Mouse (Mus musculus) mouse trophoblast stem cell (cell line): Measurements from ENCODE around the gene Stip1.
"Not testable (repeated sequence)": the region's sequence is repeated elsewhere in the genome, so short reads cannot be mapped to it uniquely, and the experiment has no call there.

ENCODE experiments used
- in situ Hi-C, 2 experiments: fragments of 300-500 bp; cut with MseI, MboI; formaldehyde crosslinking; loops; 2 replicates in 1 of 2; 3 replicates in 1 of 2; pipeline ENCODE4 v1.15.1; 2025

The Stip1 gene

DNA sequence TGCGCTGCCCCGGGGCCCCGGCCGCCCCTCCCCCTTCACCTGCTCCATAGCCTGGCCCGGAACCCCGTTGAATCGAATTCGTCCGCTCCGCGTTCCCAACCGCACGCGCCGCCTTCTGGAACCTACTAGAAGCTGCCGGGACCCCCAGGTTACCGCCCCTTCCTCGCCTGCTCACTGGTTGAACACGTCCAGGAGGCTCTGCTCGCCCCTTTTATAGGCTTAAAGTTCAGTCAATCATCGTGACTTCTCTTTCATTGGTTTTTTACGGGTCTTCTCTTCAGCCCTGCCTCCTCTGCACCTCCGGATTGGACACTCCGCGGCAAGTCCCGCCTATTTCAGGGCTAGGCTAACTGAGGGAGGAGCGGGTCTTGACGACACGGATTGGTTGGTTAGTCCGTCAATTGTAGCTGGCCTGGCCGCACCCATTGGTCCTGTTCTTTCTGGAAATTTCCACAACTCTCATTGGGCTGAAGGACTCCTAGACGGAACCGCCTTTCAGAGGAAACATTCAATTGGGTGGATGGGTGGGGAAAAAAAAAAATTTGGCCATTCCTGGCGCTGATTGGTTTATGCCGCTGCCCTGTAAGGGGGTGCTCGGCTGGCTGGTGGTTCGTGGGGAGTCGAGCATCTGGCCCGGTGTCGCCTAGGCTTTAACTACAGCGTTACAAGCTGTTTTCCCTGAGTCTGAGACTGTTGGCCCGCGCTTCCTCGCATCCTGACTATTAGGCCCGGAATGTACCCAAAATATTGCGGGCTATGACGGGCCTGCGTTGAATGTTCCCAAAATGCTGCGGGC lies at the start of gene Stip1:
Stip1 (minus strand) TSS at position 127 of the 796 bp plus-strand sequence.
- in situ Hi-C loops, result no loop called here

DNA sequence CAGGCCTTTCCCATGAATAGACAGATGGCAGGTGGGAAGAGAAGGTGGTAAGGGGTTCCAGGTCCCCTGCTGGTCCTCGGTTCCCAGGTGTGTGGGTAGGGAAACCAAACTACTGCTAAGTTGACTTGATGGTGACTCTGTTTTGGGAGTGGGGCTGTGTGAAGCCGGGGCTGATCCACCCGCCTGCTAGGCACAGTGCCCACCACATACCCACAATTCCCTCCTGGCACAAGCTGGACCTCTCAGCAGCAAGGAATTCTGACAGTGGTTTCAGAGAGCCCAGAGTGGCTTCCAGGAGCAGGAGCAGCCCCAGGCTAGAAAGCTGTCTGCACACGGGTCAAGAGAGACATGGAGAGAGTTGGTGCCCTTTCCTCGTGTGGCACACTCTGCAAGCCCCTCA lies 49.3 kb upstream of the Stip1 start:
- in situ Hi-C loops, result no loop called here

DNA sequence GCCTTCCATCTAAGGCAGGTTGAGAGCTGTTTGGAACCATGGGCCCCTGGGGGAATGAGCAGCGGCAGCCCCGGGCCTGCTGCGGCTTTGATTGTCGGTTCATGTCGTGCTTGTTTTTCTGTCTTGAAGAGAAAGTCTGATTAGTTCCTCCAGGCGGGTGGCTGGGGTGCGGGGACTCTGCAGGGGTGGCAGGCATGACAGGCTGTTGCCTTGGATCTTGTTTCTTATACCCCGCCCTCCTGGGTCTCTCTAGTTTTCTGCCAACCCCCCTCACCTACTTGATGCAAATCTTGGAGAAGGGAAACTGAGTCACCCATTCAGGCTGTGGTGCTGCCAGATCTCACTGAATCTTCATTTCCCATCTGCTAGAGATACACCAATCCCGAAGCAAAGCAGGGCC lies 48.8 kb upstream of the Stip1 start:
- in situ Hi-C loops, result no loop called here

DNA sequence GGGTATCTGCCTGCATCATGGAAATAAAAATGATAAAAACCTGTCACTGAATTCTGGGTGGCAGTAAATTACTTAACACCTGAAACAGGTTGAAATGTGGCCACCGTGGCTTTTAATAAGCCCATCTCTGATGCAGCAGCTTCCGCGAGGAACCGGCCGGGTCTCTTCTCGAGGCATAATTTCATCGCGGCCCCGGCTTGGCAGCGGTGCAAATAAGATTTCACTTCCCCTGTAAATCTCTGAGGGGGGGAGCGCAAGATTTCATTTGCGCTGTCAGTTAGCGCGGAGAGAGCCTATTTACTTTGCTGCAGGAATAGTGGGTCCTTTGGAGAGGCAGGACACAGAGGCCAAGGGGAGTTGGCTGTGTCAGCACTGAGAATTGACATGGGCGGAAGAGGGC lies 45.0 kb upstream of the Stip1 start:
- in situ Hi-C loops, result no loop called here

DNA sequence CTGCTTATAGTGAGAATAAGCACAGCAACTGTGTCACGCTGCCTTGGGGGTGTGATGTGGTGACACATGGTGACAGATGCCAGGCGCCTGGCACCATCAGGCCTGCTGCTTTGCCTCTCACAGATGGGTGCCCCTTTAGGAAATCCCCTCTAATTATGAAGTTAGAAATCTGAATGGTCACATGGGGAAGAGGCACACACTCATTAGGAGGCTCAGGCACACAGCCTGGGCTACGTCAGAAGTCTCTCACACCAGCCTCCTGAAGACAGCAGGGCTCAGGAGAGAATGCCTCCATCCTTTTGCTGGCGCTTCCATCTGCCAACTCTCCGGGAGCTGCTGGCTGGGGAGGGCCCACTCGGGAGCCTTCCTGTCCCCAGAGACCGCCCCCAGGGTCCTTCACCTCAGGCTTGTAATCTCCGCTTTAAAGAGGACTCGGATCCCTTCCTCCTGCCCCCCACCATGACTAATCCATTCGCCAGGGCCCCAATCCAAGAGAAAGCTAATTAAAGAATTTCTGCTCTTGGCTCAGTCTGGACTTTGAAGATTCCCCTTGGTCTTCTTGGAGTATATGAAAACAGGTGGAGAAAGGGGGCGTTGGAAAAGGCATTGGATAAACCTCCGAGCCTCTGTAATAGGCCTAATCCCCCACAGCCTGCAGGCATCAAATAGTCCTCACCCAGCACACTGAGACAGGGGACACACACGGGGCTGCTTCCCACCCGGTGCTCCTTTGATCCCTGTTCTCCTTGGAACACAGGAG lies 43.4 kb upstream of the Stip1 start:
- in situ Hi-C loops, result no loop called here

DNA sequence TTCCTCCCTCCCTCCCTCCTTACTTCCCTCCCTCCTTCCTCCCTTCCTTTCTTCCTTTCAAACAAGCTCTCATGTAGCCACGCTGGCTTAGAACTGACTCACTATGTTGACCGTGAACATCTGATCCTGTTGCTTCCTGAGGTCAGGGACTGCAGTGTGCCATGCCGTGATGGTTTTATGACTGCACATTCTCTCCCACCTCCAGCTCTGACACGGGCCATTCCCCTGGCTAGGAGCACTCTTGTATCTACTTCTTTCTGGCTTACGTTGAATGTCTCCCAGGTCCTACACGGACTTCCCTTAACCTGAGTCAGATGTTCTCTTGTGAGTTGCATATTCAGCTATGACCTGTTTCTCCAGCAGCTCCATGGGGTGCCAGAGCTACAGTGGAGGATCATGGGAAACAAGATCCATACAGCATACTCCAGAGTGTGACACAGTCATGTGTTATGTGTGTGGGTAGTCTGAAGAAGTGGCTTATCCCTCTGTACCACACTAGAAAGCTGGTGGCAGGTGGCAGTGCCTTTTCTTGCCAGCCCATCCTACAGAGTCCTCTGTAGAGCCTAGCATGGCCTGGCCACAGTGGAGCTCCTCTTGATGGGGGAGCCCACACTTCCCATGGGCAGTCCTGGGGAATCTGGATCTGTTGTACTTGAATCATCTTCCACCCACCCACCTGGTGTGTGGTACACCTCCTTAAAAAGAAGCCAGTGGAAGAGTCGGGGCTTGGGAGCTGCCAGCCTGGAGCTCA lies 41.9 kb upstream of the Stip1 start:
- in situ Hi-C loops, result no loop called here

DNA sequence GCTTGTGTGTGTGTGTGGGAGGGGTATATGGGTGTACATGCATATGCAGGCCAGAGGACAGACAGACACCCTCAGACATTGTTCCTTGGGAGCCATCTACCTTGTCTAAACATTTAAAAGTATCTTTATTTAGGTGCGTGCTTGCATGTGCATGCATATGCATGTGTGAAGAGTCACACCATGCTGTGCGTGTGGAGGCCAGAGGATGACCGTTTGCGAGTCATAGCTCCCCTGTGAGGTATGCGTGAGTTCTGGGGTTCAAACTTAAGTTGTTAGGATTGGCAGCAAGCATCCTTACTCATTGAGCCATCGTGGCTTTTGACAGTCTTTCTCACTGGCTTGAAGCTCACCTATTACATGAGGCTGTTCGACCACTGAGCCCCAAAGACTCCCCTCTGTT lies 38.5 kb upstream of the Stip1 start:
- in situ Hi-C loops, result no loop called here

DNA sequence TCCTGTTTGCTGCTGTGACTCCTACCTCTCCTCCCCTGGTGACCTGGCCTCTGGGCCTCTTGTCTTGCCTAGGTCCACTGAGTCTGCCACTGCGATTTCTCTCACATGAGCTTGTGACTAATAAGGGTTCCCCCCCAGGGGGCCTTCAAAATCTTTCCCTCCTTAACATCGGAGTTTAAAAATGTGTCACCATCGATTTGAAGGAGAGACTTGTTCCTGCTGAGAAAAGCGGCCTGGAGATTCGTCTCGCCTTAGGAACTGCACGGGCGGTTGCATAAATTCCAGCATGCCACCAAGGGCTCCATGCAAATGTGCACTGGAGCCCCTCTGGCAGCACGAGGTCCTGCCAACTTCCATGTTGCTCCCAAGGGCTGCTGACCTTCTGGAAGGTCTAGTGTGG lies 37.9 kb upstream of the Stip1 start:
- in situ Hi-C loops, result no loop called here

DNA sequence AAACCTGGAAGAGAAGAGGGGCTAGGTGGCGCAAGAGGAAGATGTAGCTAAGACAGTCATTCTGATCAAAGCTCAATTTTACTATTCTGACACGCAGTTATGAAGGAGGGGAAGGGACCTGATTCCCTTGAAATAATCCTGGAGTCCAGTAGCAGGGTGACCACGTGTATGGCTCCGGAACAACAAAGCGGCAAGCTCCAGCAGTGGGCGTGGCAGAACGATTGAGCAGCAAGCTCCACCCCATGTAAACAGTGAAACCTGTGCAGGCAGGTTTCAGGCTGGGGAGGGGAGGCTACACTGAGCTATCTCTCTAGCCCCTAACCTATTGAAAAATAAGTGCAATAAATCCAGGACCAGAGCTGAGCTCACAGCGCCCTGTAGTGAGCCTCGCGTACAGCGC lies 35.6 kb upstream of the Stip1 start:
- in situ Hi-C loops, result not testable (repeated sequence)

DNA sequence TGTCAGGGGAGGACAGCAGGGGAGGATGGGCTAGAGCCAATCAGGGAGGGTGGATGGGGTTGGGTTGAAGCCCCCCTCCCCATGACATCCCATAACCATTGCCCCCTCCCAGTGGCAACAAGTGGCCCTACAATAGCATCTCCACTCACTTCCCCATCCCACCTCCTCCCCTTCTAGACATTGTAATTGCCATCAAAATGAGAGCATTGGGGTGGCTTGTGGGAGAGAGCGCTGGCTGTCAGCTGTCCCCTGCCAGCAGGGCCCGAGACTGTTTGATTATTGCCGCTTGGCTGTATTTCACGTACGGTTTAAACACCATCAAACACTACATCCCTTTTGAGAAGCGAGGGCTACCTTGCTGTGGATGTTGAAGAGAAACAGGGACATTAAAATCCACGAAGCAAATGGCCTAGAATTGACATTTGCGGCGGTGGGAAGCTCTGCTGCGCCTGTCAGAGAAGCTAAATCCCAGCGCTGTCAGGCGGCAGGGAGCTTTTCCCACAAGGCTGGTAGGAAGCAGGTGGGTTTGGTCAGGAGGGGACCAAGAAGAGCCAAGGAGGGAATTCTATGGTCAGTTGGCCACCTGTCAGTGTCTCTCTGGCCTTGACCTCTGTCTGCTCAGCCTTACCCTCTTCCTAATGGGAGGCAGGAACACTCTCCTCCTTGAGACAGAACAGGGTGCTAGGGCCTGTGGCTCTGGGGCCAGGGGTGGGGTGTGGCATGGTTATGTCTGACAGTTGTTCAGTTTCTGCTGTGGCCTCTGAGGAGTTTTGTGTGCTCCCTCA lies 34.4 kb upstream of the Stip1 start:
- in situ Hi-C loops, result no loop called here

DNA sequence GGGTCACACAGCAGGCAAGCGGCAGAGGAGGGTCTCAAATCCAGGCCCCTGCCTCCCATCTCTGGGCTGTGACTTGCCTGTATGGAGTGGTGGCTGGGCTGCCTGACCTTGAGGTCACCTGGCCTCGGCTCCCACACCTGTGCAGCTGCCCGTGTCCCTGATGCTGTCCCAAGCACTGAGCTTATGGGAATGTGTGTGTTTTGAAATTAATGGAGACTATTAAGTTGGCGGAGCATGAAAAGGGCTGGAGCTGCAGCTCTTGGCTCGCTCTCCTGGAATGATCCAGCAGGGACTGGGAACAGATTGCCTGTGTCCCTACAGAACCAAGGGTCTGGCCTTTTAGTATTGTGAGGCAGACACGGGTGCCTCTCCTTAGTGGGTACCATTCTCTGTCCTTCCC lies 32.5 kb upstream of the Stip1 start:
- in situ Hi-C loops, result no loop called here

DNA sequence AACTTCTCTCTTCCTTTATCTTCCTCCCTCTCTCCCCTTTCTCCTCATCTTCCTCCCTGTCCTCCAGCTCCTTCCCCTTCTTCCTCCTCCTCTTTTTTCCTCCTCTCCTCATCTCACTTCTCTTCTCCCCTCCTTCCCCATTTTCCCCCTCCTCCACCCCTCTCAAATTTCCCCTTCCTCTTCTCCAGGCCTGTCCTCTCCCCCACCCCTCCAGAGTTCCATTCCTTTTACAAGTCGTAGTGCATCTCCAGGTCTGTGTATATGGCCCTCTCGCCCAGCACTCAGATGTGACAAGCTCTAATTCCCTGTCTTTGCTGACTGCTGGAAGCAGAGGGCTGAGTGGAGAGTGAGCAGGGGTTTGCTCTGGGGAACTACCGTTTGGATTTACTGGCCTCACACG lies 31.0 kb upstream of the Stip1 start:
- in situ Hi-C loops, result no loop called here

DNA sequence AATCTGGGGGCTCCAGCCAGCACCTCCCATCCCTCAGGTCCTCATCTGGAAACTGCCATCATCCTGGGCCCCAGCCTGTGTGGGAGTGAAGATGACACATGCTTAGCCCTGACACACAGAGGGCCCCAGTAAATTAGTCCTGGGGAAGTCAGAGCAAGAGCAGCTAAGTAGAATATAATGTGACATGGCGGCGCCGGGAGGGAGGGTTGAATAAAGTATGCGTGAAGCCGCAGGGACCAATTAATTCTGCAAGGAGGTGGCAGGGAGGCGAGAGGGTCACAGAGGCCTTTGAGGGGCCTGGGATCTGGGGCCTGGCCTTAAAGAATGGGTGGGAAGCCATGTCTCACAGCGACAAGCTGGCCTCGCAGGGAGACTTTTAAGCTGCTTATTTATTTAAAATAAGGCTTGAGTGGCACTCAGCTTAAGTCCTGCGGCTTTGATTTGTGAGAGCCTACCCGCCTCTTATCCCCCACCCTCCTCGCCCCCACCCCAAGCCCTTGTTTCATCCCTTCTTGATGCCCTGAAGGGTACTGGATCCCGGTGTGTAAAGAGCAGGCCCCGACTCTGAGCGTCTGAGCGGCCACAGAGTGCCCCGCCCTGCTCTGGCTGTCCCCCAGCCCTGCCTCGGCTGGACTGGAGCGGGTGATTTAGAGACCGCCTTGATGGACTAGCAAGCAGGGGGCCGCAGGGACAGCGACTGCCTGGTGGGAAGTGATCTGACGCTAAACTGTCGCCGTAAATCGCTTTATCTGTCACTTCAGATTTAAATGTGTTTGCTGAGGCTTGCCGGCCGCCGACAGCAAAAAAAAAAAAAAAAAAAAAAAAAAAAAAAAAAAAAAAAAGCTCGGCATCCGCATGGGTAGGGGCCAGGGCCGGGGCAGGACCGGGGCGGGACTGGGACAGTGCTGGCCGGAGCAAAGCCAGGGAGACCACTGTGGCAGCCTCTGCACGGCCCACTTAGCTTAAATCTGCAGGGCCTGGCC lies 30.3 kb upstream of the Stip1 start:
- in situ Hi-C loops, result loop anchor here (10.0 kb wide), 1 partner anchor 135 kb away; the partner anchor contains the start of gene Otub1 (in 2 of the 2)

DNA sequence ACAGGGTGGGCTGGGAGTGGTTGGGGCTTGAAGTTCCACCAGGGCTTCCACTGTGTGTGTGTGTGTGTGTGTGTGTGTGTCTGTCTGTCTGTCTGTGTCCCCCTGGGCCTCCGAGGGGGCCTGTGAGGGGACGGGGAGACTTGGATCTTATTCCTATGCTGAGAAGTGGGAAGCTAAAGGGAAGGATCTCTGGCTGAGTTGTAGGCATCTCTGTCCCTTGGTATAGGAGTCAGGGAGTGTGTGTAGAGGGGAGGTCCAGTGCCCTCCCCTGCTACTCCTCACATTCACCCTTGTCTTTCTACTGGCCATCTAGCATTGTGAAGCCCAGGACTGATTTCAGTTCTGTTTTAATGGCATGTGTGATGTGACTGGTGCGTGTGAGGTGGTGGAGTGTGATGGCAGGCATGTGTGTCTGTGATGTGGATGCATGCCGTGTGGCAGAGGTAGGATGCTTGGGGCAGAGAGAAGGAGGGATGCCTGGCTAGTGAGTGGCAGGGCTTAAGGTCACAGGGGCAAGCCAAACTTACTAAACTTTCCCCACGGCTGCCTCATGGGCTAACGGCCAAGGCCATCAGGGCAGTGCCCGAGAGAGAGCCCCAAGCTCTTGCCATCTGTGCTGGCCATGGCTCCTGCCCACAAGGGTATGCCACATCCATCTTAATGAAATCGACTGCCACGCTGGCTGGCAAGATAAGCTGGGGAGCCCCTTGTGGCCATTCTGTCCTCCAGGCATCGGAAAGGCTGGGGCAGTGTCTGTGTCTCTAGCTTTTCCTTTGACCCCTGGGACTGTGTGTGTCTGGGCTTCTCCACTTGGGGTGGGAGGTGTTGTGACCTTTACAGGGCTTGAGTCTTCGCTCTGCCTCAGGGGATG lies 29.1 kb upstream of the Stip1 start:
- in situ Hi-C loops, result loop anchor here (10.0 kb wide), 1 partner anchor 136 kb away; the partner anchor contains the start of gene Otub1 (in 2 of the 2)

DNA sequence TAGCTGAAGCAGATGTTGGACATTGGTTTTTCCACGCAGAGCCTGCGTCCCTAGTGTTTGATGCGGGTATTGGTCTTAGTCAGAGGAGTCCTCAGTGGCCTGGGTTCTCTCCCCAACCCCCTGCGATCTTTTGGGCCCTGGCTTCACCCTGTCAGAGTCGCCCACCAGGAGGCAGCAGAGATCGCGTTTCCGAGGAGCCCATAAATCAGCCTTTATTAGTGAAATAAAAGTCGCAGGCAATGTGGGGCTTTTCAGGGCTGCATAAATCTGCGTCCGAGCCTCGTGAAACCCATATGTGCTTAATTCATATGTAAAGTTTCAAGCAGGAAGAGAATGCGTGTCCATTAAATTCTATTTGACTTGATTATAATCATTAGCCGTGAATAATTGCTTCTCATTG lies 28.4 kb upstream of the Stip1 start:
- in situ Hi-C loops, result loop anchor here (10.0 kb wide), 1 partner anchor 137 kb away; the partner anchor contains the start of gene Otub1 (in 2 of the 2)

DNA sequence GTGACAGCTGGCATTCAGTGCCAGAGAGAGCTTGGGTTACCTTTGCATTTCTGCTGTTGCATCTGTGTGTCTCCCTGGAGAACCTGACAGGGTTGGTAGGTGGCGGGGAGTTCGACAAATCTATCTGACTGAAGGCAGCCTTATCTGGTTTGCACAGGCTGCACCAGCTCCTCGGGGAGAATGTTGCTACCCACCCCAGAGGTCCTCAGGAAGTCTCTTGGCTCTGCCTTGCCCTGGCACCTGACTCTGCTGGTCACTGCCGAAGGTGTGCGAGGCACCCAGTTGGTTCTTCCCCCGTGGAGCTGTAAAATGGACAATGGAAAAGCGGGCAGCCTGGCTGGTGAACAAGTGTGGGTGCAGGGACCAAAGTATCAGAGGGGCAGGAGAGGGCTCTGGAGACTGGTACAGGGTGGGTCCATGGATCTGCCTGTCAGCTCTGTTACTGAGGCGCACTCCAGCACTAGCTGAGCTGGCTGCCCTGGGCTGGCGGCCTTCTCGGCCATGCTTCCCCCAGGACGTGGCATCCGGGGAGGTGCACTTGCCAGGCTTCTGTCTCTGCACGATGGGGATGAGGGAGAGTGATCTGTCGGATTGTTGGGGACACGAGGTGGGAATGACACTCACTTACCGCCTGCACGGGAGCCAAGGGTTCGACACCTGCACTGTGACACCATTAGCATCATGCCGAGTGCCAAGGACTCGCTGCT lies 27.7 kb upstream of the Stip1 start:
- in situ Hi-C loops, result loop anchor here (10.0 kb wide), 1 partner anchor 137 kb away; the partner anchor contains the start of gene Otub1 (in 2 of the 2)

DNA sequence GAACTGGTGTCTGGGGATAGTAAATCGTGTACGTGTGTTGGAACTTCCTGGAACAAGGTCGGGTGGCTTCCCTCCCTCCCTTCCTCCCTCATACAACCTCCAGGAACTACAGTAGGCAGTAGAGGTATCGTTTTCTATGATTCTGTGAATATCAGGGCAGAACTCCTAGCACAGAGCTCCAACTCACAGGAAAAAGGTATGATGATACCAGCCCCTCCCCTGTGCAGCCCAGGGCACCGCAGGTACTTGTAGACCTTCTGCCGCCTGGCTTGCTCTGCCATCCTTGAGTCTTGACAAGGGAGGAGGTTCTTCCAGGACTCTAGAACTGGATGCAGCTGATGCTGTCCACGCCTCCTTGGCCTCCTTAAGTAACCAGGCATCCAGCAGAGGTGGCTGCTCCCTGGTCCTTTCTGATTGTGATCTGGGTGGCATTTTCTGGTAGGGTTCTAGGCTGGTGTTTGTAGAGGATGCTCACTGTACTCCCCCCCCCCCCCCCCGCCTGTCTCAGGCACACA lies 27.1 kb upstream of the Stip1 start:
- in situ Hi-C loops, result loop anchor here (10.0 kb wide), 1 partner anchor 138 kb away; the partner anchor contains the start of gene Otub1 (in 2 of the 2)
